8 mouse cellular contexts compared by ENCODE assay signal in genomic region chr1:69790337-69791250, GRCm38 (mm10). TPM values are rescaled to one million over a fixed set of nuclear protein-coding genes. Genes with fewer than 3 reads are reported as not detected.
DNase-seq lines count a peak whose midpoint lies in the region; ATAC-seq lines count a peak whose summit lies in the region.

No protein-coding gene starts in this region.

- no peaks in the 10 kb centered on the region for H3K9me3 ChIP-seq in forebrain, embryonic 11.5 days (ENCODE audit: control insufficient read depth, low read length)
- no peaks in the 10 kb centered on the region for H3K9me3 ChIP-seq in lung, embryonic 15.5 days

- peak; percentile 76 for DNase-seq in Muller cell, postnatal 12 days (ENCODE audit: inconsistent ontology term)
- peak; percentile 26 for DNase-seq in c-Kit-negative CD71-positive TER-119-positive erythroid progenitor cells, embryonic 14.5 days (ENCODE audit: low read depth, low spot score)
- DNase-seq in forebrain, embryonic 11.5 days (ENCODE audit: low spot score): peak; percentile 72
- DNase-seq in layer of hippocampus, adult 8-10 months (ENCODE audit: low spot score in 2 of 2): peak; percentile 50 to 73
- DNase-seq in ovary, postnatal 36 days (ENCODE audit: low spot score): peak; percentile 28
- DNase-seq in urinary bladder, postnatal 4 days (ENCODE audit: low spot score in 2 of 2): peak; percentile 38 to 61

- no peaks in the 10 kb centered on the region for H3K36me3 ChIP-seq in forebrain, embryonic 11.5 days (ENCODE audit: control insufficient read depth, insufficient read depth, low read length)
- no peaks in the 10 kb centered on the region for H3K36me3 ChIP-seq in lung, embryonic 15.5 days

- peak overlapping the region; percentile 20; the same call in 1 of the 2 replicates for H3K9ac ChIP-seq in forebrain, embryonic 11.5 days (ENCODE audit: low read length)
- H3K9ac ChIP-seq in lung, embryonic 15.5 days: no peak overlapping the region

- peak; percentile 78 for ATAC-seq in forebrain, embryonic 11.5 days (replicated peaks; ENCODE audit: low FRiP score)
- peak; percentile 73 to 83; a peak in 3 of 4 replicates for ATAC-seq in hematopoietic stem cell, adult 5-6 weeks (replicated peaks in 1 of 2; ENCODE audit: insufficient read depth in 1 of 2, low FRiP score in 2 of 2, low TSS enrichment in 1 of 2, low read depth in 1 of 2, poor library complexity in 2 of 2, severe bottlenecking in 2 of 2)
- no peak for ATAC-seq in lung, embryonic 15.5 days (ENCODE audit: borderline replicate concordance, extremely low read depth, low FRiP score, low TSS enrichment)

- WGBS in forebrain, embryonic 11.5 days: 32% methylated on average over 28 of the region's 28 CpGs
- WGBS in lung, embryonic 15.5 days: 38% methylated on average over 28 of the region's 28 CpGs

- H3K4me1 ChIP-seq in forebrain, embryonic 11.5 days (replicated peaks; ENCODE audit: control insufficient read depth, insufficient read depth, low read length): no peaks in the 10 kb centered on the region
- no peaks in the 10 kb centered on the region for H3K4me1 ChIP-seq in lung, embryonic 15.5 days

- H3K4me3 ChIP-seq in forebrain, embryonic 11.5 days (ENCODE audit: low read depth, low read length): peak overlapping the region; percentile 16
- H3K4me3 ChIP-seq in lung, embryonic 15.5 days: peak overlapping the region; percentile 22

- H3K27ac ChIP-seq in forebrain, embryonic 11.5 days (ENCODE audit: low read depth, low read length): no peak overlapping the region
- H3K27ac ChIP-seq in lung, embryonic 15.5 days: no peak overlapping the region

- no peaks in the 10 kb centered on the region for H3K27me3 ChIP-seq in forebrain, embryonic 11.5 days (ENCODE audit: control insufficient read depth, insufficient read depth, low read length)
- no peaks in the 10 kb centered on the region for H3K27me3 ChIP-seq in lung, embryonic 15.5 days

- peak overlapping the region; percentile 40; the same call in 1 of the 2 replicates for H3K4me2 ChIP-seq in forebrain, embryonic 11.5 days (ENCODE audit: low read depth, low read length, severe bottlenecking)
- H3K4me2 ChIP-seq in lung, embryonic 15.5 days: peak overlapping the region; percentile 40

RNA-seq across cellular contexts. Expression of gene Spag16, which starts 36.2 kb away (rescaled TPM):
- 1.1 and 2.1 TPM in 2 replicates for polyA plus RNA-seq in forebrain, embryonic 11.5 days (2014; fragmentation: Nextera tagmentation; extraction: Ambion mirVana)
- not detected in 2 replicates for total RNA-seq in hematopoietic stem cell, adult 5-6 weeks (2017)
- total RNA-seq in layer of hippocampus, adult 8-10 months (2022): 1 to 10 TPM in 3 of 4 experiments, under 1 TPM in 1; 0.77 to 2.1 (median 1.3) TPM
- 0.90 and 0.93 TPM in 2 replicates for polyA plus RNA-seq in lung, embryonic 15.5 days (2015; fragmentation: Nextera tagmentation; extraction: Ambion mirVana)

Comparison
In these comparisons a context has a peak if more than half of its experiments do, and no peak if none do; other contexts are left out.
1. DNase-seq: peak in every context shown above with its lines; median percentile 76 in Muller cell, postnatal 12 days; 72 in forebrain, embryonic 11.5 days; 62 in layer of hippocampus, adult 8-10 months; 50 in urinary bladder, postnatal 4 days; 28 in ovary, postnatal 36 days; 26 in c-Kit-negative CD71-positive TER-119-positive erythroid progenitor cells, embryonic 14.5 days.